Mouse (Mus musculus): Measurements from ENCODE around the gene Rars2. TPM values are rescaled to one million over a fixed set of nuclear protein-coding genes. Genes with fewer than 3 reads are reported as not detected.

Rars2 gene
- polyA plus RNA-seq, 1 experiment from 2014 or later, result 61.8 TPM

DNA sequence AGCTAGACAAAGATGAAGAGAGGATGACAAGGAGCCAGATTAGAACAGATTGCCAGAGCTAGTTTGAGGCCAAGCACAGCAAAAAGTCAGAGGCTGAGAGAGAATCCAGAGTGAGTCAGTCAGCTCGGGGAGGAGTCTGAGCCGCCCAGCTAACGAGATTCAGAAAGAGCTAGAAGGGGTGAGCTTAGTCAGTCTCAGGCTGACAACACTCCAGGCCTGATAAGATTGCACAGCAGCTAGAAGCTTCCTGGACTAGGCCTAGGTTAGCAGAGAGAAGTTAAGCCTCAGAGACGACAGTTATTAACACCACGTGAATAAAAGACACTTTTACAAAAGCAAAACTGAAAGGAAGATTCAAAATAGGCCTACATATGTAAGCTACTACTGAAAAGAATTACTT lies 53.2 kb downstream of the Rars2 start:
- Histone ChIP-seq H3K4me3 (ENCODE audit: low read depth, low read length) (no peak overlapping the region), H3K27ac (ENCODE audit: low read depth) (no peak overlapping the region), H3K27me3 (ENCODE audit: insufficient read depth, low read length) (no peaks in the 10 kb centered on the region), H3K36me3 (ENCODE audit: insufficient read depth) (peaks cover 54% of the 10 kb centered on the region), H3K9me3 (ENCODE audit: low read depth, low read length) (no peaks in the 10 kb centered on the region), H3K9ac (no peak overlapping the region), H3K4me2 (no peak overlapping the region), H3K4me1 (ENCODE audit: insufficient read depth) (no peaks in the 10 kb centered on the region)
- DNase-seq (no peak), ATAC-seq (ENCODE audit: insufficient read depth) (no peak)
- WGBS, result 88% methylated on average over 5 of the region's 5 CpGs
- no peak for TF ChIP-seq CTCF (IDR thresholded peaks at IDR 0.05; ENCODE audit: low read depth)

GRCm38 (mm10) chr4:34673721-34674120 lies 59.0 kb downstream of the Rars2 start:
- H3K27me3 ChIP-seq (ENCODE audit: insufficient read depth, low read length), result no peaks in the 10 kb centered on the region
- H3K4me1 ChIP-seq (ENCODE audit: insufficient read depth), result no peaks in the 10 kb centered on the region
- ATAC-seq (ENCODE audit: insufficient read depth) (no peak), DNase-seq (peak; percentile 61)
- no peak for TF ChIP-seq CTCF (IDR thresholded peaks at IDR 0.05; ENCODE audit: low read depth)
- WGBS, result 70% methylated on average over 5 of the region's 5 CpGs
- no peak overlapping the region for H3K9ac ChIP-seq
- H3K4me3 ChIP-seq (ENCODE audit: low read depth, low read length), result no peak overlapping the region
- peaks cover 36% of the 10 kb centered on the region for H3K36me3 ChIP-seq (ENCODE audit: insufficient read depth)
- H3K4me2 ChIP-seq, result no peak overlapping the region
- no peak overlapping the region for H3K27ac ChIP-seq (ENCODE audit: low read depth)
- H3K9me3 ChIP-seq (ENCODE audit: low read depth, low read length), result no peaks in the 10 kb centered on the region

DNA sequence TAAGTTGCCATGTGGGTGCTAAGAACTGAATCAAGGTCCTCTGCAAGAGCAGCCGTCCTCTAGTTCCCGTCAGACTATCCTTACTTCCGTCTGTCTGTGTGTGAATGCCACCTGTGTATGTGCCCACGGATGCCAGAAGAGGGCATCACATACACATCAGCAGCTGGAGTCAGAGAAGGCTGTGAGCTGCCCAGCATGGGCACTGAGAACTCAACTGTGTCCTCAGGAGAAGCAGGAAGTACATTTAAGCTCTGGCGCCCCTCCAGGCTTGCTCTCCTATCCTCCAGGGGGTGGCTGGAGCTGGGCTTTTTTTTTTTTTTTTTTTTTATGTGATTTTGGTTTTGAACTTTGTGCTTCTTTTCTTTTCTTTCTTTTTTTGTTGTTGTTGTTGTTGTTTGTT lies 65.8 kb downstream of the Rars2 start:
- H3K9ac ChIP-seq, result no peak overlapping the region
- 81% methylated on average over 5 of the region's 5 CpGs for WGBS
- ATAC-seq (ENCODE audit: insufficient read depth) (no peak), DNase-seq (peak; percentile 19)
- no peaks in the 10 kb centered on the region for H3K4me1 ChIP-seq (ENCODE audit: insufficient read depth)
- no peak overlapping the region for H3K27ac ChIP-seq (ENCODE audit: low read depth)
- H3K36me3 ChIP-seq (ENCODE audit: insufficient read depth), result peaks cover 42% of the 10 kb centered on the region
- H3K27me3 ChIP-seq (ENCODE audit: insufficient read depth, low read length), result no peaks in the 10 kb centered on the region
- H3K4me2 ChIP-seq, result no peak overlapping the region
- no peak overlapping the region for H3K4me3 ChIP-seq (ENCODE audit: low read depth, low read length)
- no peaks in the 10 kb centered on the region for H3K9me3 ChIP-seq (ENCODE audit: low read depth, low read length)
- 0 out of 2 replicates have a peak, but pooled peaks have one; percentile 9 for TF ChIP-seq CTCF (IDR thresholded peaks at IDR 0.05; ENCODE audit: low read depth)

DNA sequence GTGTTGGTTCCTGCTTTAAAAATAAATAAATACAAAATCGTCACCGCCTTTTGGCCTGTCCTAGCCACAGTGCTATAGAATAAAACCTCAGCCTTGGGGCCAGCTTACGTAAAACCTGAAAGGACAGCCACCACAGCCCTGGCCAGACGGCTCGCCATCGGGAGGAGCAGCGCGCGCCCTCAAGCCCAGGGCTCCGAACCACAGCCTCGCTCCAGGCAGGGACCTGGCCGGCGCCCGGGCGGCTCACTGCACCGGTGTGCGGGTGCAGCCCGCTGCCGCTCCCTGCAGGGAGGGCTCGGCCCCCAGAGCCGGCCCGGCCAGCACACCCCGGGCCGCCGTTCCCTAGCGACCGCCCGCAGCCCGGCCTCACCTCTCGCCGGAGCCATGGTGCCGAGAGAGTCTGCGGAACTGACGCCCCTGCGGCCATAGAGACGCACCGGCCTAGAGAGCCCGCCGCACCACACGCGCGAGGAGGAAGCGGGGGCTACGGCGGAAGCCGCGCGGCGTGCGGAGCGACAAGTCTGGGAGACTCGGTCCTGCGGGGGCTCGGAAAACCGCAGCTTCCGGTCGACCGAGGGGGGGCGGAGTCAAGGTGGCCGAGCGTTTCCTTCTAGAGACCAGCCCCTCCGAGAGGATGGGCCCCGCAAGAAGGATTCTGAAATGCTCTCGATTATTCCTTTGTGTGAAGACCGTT lies 72.3 kb downstream of the Rars2 start, which contains the start of gene Slc35a1:
Slc35a1 (minus strand) TSS at position 565 of the 694 bp plus-strand sequence.
- Histone ChIP-seq H3K9me3 (ENCODE audit: low read depth, low read length) (no peaks in the 10 kb centered on the region), H3K4me2 (peak within 1 kb of the TSS; percentile 69), H3K27me3 (ENCODE audit: insufficient read depth, low read length) (no peaks in the 10 kb centered on the region), H3K4me3 (ENCODE audit: low read depth, low read length) (peak within 1 kb of the TSS; percentile 77), H3K4me1 (ENCODE audit: insufficient read depth) (no peaks in the 10 kb centered on the region; the same call in 1 of the 2 replicates), H3K9ac (peak within 1 kb of the TSS; percentile 89), H3K27ac (ENCODE audit: low read depth) (peak within 1 kb of the TSS; percentile 97), H3K36me3 (ENCODE audit: insufficient read depth) (peaks cover 8% of the 10 kb centered on the region)
- TF ChIP-seq CTCF (IDR thresholded peaks at IDR 0.05; ENCODE audit: low read depth), result no peak
- ATAC-seq (ENCODE audit: insufficient read depth), result peak; percentile 96
- DNase-seq, result peak; percentile 95
- under 1% methylated on average over 65 of the region's 65 CpGs for WGBS

GRCm38 (mm10) chr4:34688021-34688420 lies 73.3 kb downstream of the Rars2 start:
- no peaks in the 10 kb centered on the region for H3K27me3 ChIP-seq (ENCODE audit: insufficient read depth, low read length)
- H3K27ac ChIP-seq (ENCODE audit: low read depth), result no peak overlapping the region
- no peaks in the 10 kb centered on the region for H3K36me3 ChIP-seq (ENCODE audit: insufficient read depth)
- DNase-seq (peak; percentile 48), ATAC-seq (ENCODE audit: insufficient read depth) (no peak)
- no peak overlapping the region for H3K4me3 ChIP-seq (ENCODE audit: low read depth, low read length)
- WGBS, result 76% methylated on average over 3 of the region's 3 CpGs
- no peaks in the 10 kb centered on the region; the same call in 1 of the 2 replicates for H3K4me1 ChIP-seq (ENCODE audit: insufficient read depth)
- peak overlapping the region; percentile 69 for H3K4me2 ChIP-seq
- no peak overlapping the region for H3K9ac ChIP-seq
- H3K9me3 ChIP-seq (ENCODE audit: low read depth, low read length), result no peaks in the 10 kb centered on the region
- no peak for TF ChIP-seq CTCF (IDR thresholded peaks at IDR 0.05; ENCODE audit: low read depth)

DNA sequence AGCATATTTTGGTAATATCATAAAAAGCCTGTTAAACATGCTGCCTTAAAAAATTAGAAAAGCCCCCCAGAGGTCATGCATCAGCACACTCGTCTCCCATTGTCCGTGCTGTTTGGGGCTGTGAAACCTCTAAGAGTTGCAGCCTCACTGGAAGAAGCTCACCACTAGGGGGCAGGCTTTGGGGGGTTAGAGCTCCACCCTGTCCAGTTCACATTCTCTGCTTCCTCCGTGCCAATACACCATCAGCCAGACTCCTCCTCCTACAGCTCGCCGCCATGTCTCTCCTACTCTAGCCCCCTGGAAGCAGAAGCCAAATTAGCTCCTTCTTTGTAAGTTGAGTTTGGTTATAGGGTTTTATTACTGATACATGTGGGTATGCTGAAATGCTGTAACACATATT lies 86.8 kb downstream of the Rars2 start:
- Histone ChIP-seq H3K9me3 (ENCODE audit: low read depth, low read length) (no peaks in the 10 kb centered on the region), H3K36me3 (ENCODE audit: insufficient read depth) (no peaks in the 10 kb centered on the region), H3K9ac (no peak overlapping the region), H3K27ac (ENCODE audit: low read depth) (no peak overlapping the region), H3K4me3 (ENCODE audit: low read depth, low read length) (no peak overlapping the region), H3K4me2 (no peak overlapping the region), H3K4me1 (ENCODE audit: insufficient read depth) (no peaks in the 10 kb centered on the region), H3K27me3 (ENCODE audit: insufficient read depth, low read length) (no peaks in the 10 kb centered on the region)
- ATAC-seq (ENCODE audit: insufficient read depth) (0 out of 2 replicates have a peak, but pooled peaks have one; percentile 38), DNase-seq (peak; percentile 28)
- WGBS, result 52% methylated on average over 5 of the region's 5 CpGs
- TF ChIP-seq CTCF (IDR thresholded peaks at IDR 0.05; ENCODE audit: low read depth), result peak; percentile 67

DNA sequence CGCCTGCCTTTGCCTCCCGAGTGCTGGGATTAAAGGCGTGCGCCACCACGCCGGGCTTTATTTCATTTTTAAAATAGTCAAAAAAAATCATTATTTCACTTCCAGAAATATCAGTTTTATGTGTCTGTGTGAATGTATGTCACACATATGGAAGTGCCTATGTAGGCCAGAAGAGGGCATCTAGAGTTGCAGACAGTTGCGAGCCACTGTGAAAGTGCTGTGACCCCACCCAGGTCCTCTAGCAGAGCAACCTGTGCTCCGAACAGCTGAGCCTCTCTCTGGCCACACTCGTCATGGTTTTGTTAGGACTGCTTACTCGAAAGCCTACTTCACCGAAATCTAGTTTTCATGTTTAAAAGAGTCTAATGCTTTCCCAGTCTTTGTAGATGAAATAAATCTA lies 87.5 kb downstream of the Rars2 start:
- DNase-seq (no peak), ATAC-seq (ENCODE audit: insufficient read depth) (no peak)
- Histone ChIP-seq H3K4me2 (no peak overlapping the region), H3K9me3 (ENCODE audit: low read depth, low read length) (no peaks in the 10 kb centered on the region), H3K9ac (no peak overlapping the region), H3K27ac (ENCODE audit: low read depth) (no peak overlapping the region), H3K4me3 (ENCODE audit: low read depth, low read length) (no peak overlapping the region), H3K36me3 (ENCODE audit: insufficient read depth) (no peaks in the 10 kb centered on the region), H3K27me3 (ENCODE audit: insufficient read depth, low read length) (no peaks in the 10 kb centered on the region), H3K4me1 (ENCODE audit: insufficient read depth) (no peaks in the 10 kb centered on the region)
- 96% methylated on average over 11 of the region's 11 CpGs for WGBS
- TF ChIP-seq CTCF (IDR thresholded peaks at IDR 0.05; ENCODE audit: low read depth), result no peak
